Mouse (Mus musculus): ENCODE results near the gene Gm42420. TPM values are rescaled to one million over a fixed set of nuclear protein-coding genes. Genes with fewer than 3 reads are reported as not detected.
A peak's percentile ranks its signal among the peaks of the same experiment; 100 is the strongest.

The Gm42420 gene
- total RNA-seq (2021) = under 1 TPM in 1 of 2 experiments, not detected in 1; 0.79 TPM
- long read RNA-seq, experiment 1 = 0 reads
- long read RNA-seq, experiment 2 = 0 reads

- no peak for TF ChIP-seq CTCF (IDR thresholded peaks at IDR 0.05)
- intact Hi-C loops (cut with DNase I) = no loop called here
Measured at GRCm38 (mm10) chr6:39585517-39585916, at the start of gene Gm42420. Gm42420 (plus strand) TSS chr6:39585753.

GRCm38 (mm10) chr6:39536621-39537020, 48.9 kb upstream of the Gm42420 start:
- no peak overlapping the region for H3K4me3 ChIP-seq
- H3K27ac ChIP-seq = no peak overlapping the region
- no peak for TF ChIP-seq CTCF (IDR thresholded peaks at IDR 0.05)
- intact Hi-C loops (cut with DNase I) = no loop called here
- DNase-seq (ENCODE audit: extremely low spot score in 1 of 2, low spot score in 2 of 2) = no peak

More at GRCm38 (mm10) chr6:39585517-39585916, at the start of gene Gm42420:
- DNase-seq (ENCODE audit: extremely low spot score in 1 of 2, low spot score in 2 of 2) = no peak
- Histone ChIP-seq H3K27ac (no peak within 1 kb of the TSS), H3K4me3 (no peak within 1 kb of the TSS)

GRCm38 (mm10) chr6:39537276-39537675, 48.3 kb upstream of the Gm42420 start:
- no peak for DNase-seq (ENCODE audit: extremely low spot score in 1 of 2, low spot score in 2 of 2)
- no peak for TF ChIP-seq CTCF (IDR thresholded peaks at IDR 0.05)
- no peak overlapping the region for H3K27ac ChIP-seq
- intact Hi-C loops (cut with DNase I) = no loop called here
- no peak overlapping the region for H3K4me3 ChIP-seq

- no peak for DNase-seq (ENCODE audit: extremely low spot score in 1 of 2, low spot score in 2 of 2)
- no peak for TF ChIP-seq CTCF (IDR thresholded peaks at IDR 0.05)
- intact Hi-C loops (cut with DNase I) = no loop called here
- Histone ChIP-seq H3K27ac (no peak overlapping the region), H3K4me3 (no peak overlapping the region)
Measured at GRCm38 (mm10) chr6:39538227-39538626, 47.3 kb upstream of the Gm42420 start.

- DNase-seq (ENCODE audit: extremely low spot score in 1 of 2, low spot score in 2 of 2) = no peak
- Histone ChIP-seq H3K27ac (no peak overlapping the region), H3K4me3 (no peak overlapping the region)
- no peak for TF ChIP-seq CTCF (IDR thresholded peaks at IDR 0.05)
- intact Hi-C loops (cut with DNase I) = no loop called here
Measured at GRCm38 (mm10) chr6:39539679-39540155, 45.8 kb upstream of the Gm42420 start.

- intact Hi-C loops (cut with DNase I) = no loop called here
- no peak overlapping the region for H3K4me3 ChIP-seq
- no peak for TF ChIP-seq CTCF (IDR thresholded peaks at IDR 0.05)
Measured at GRCm38 (mm10) chr6:39540563-39540962, 45.0 kb upstream of the Gm42420 start.

GRCm38 (mm10) chr6:39542631-39543597, 42.6 kb upstream of the Gm42420 start:
- no peak for TF ChIP-seq CTCF (IDR thresholded peaks at IDR 0.05)
- Histone ChIP-seq H3K4me3 (no peak overlapping the region), H3K27ac (peak overlapping the region; percentile 73)
- intact Hi-C loops (cut with DNase I) = loop anchor here (2.0 kb wide), 1 partner anchor 14 kb away; no protein-coding TSS in a partner anchor
- DNase-seq (ENCODE audit: extremely low spot score in 1 of 2, low spot score in 2 of 2) = peak; percentile 41 to 52

More at GRCm38 (mm10) chr6:39540563-39540962, 45.0 kb upstream of the Gm42420 start:
- no peak overlapping the region for H3K27ac ChIP-seq
- no peak for DNase-seq (ENCODE audit: extremely low spot score in 1 of 2, low spot score in 2 of 2)

GRCm38 (mm10) chr6:39543769-39544420, 41.7 kb upstream of the Gm42420 start:
- H3K4me3 ChIP-seq = no peak overlapping the region
- DNase-seq (ENCODE audit: extremely low spot score in 1 of 2, low spot score in 2 of 2) = no peak
- no peak for TF ChIP-seq CTCF (IDR thresholded peaks at IDR 0.05)
- peak overlapping the region; percentile 44; the same call in 1 of the 2 replicates for H3K27ac ChIP-seq
- intact Hi-C loops (cut with DNase I) = loop anchor here (2.0 kb wide), 1 partner anchor 15 kb away; no protein-coding TSS in a partner anchor

GRCm38 (mm10) chr6:39545474-39545873, 40.1 kb upstream of the Gm42420 start:
- H3K27ac ChIP-seq = peak overlapping the region; percentile 53
- TF ChIP-seq CTCF (IDR thresholded peaks at IDR 0.05) = no peak
- DNase-seq (ENCODE audit: extremely low spot score in 1 of 2, low spot score in 2 of 2) = no peak

GRCm38 (mm10) chr6:39548030-39548429, 37.5 kb upstream of the Gm42420 start:
- DNase-seq (ENCODE audit: extremely low spot score in 1 of 2, low spot score in 2 of 2) = no peak
- no peak overlapping the region for H3K4me3 ChIP-seq
- TF ChIP-seq CTCF (IDR thresholded peaks at IDR 0.05) = no peak
- intact Hi-C loops (cut with DNase I) = no loop called here
- H3K27ac ChIP-seq = peak overlapping the region; percentile 34; the same call in 1 of the 2 replicates

More at GRCm38 (mm10) chr6:39545474-39545873, 40.1 kb upstream of the Gm42420 start:
- intact Hi-C loops (cut with DNase I) = no loop called here
- no peak overlapping the region for H3K4me3 ChIP-seq

GRCm38 (mm10) chr6:39551981-39552636, 33.4 kb upstream of the Gm42420 start:
- no peak for TF ChIP-seq CTCF (IDR thresholded peaks at IDR 0.05)
- intact Hi-C loops (cut with DNase I) = no loop called here
- no peak for DNase-seq (ENCODE audit: extremely low spot score in 1 of 2, low spot score in 2 of 2)
- H3K27ac ChIP-seq = no peak overlapping the region
- no peak overlapping the region for H3K4me3 ChIP-seq
